Mouse (Mus musculus) embryo, embryonic 10.5 days (tissue): ENCODE measurements at regions not wholly inside any gene's neighbourhood (a gene's known extent, or its start where the extent isn't known, plus 50 kb on each side); places are given as distances from the start of the nearest gene placed in this dataset.

Source experiments
- DNase-seq: peaks from one replicate; pipeline ENCODE4 v3.0.0-alpha.2; 2015; ENCODE audit warnings: low spot score

- DNase-seq, result no peak
Observed at GRCm38 (mm10) chr10:60888541-60888940, 57.2 kb upstream of the Unc5b start.

GRCm38 (mm10) chr10:60885348-60886275 lies 54.2 kb upstream of the Unc5b start:
- peak; percentile 70 for DNase-seq

GRCm38 (mm10) chr10:60884806-60885205 lies 53.4 kb upstream of the Unc5b start:
- no peak for DNase-seq
